Mouse (Mus musculus) ovary, postnatal 14 days (tissue): ENCODE measurements around the gene Hdac4.

Source experiments
- DNase-seq: peaks from one replicate; pipeline ENCODE4 v3.0.0; 2022; ENCODE audit warnings: low spot score

The Hdac4 gene

GRCm38 (mm10) chr1:92022009-92022408 is 173.5 kb downstream of the Hdac4 start:
- no peak for DNase-seq

GRCm38 (mm10) chr1:92015938-92016672 is 179.4 kb downstream of the Hdac4 start:
- DNase-seq = no peak

- DNase-seq = no peak
Measured at GRCm38 (mm10) chr1:92015252-92015651, 180.2 kb downstream of the Hdac4 start.

- no peak for DNase-seq
Measured at GRCm38 (mm10) chr1:92014496-92014895, 181.0 kb downstream of the Hdac4 start.

GRCm38 (mm10) chr1:92006666-92007065 is 188.8 kb downstream of the Hdac4 start:
- DNase-seq = no peak

GRCm38 (mm10) chr1:92005617-92005940 is 189.9 kb downstream of the Hdac4 start:
- no peak for DNase-seq

GRCm38 (mm10) chr1:92004906-92005616 is 190.4 kb downstream of the Hdac4 start:
- no peak for DNase-seq

- DNase-seq = no peak
Measured at GRCm38 (mm10) chr1:92004122-92004521, 191.4 kb downstream of the Hdac4 start.

GRCm38 (mm10) chr1:92000226-92000625 is 195.3 kb downstream of the Hdac4 start:
- no peak for DNase-seq

GRCm38 (mm10) chr1:91993658-91994165 is 201.8 kb downstream of the Hdac4 start:
- DNase-seq = no peak

GRCm38 (mm10) chr1:91992652-91993051 is 202.8 kb downstream of the Hdac4 start:
- DNase-seq = no peak

GRCm38 (mm10) chr1:91991597-91991996 is 203.9 kb downstream of the Hdac4 start:
- no peak for DNase-seq

- DNase-seq = no peak
Measured at GRCm38 (mm10) chr1:91990852-91991251, 204.6 kb downstream of the Hdac4 start.

GRCm38 (mm10) chr1:91988866-91989265 is 206.6 kb downstream of the Hdac4 start:
- DNase-seq = no peak

- DNase-seq = no peak
Measured at GRCm38 (mm10) chr1:91987431-91987830, 208.1 kb downstream of the Hdac4 start.

GRCm38 (mm10) chr1:91985783-91986182 is 209.7 kb downstream of the Hdac4 start:
- DNase-seq = no peak

GRCm38 (mm10) chr1:91984507-91984906 is 211.0 kb downstream of the Hdac4 start:
- no peak for DNase-seq

GRCm38 (mm10) chr1:91981381-91981780 is 214.1 kb downstream of the Hdac4 start:
- DNase-seq = no peak

- no peak for DNase-seq
Measured at GRCm38 (mm10) chr1:91978443-91978842, 217.1 kb downstream of the Hdac4 start.

- peak; percentile 46 for DNase-seq
Measured at GRCm38 (mm10) chr1:91968710-91969379, 226.7 kb downstream of the Hdac4 start.

- no peak for DNase-seq
Measured at GRCm38 (mm10) chr1:91967041-91967440, 228.5 kb downstream of the Hdac4 start.

- DNase-seq = no peak
Measured at GRCm38 (mm10) chr1:91964486-91965335, 230.8 kb downstream of the Hdac4 start.
